Mouse (Mus musculus): ENCODE measurements at regions not wholly inside any gene's neighbourhood (a gene's known extent, or its start where the extent isn't known, plus 50 kb on each side); places are given as distances from the start of the nearest gene placed in this dataset.
"Not testable (repeated sequence)": the region's sequence is repeated elsewhere in the genome, so short reads cannot be mapped to it uniquely, and the experiment has no call there.

GRCm38 (mm10) chr13:4935940-4936339 lies 327.0 kb upstream of the Akr1e1 start:
- no peak for DNase-seq
- intact Hi-C loops (cut with DNase I) = loop anchor here (10.0 kb wide), 1 partner anchor 161 kb away; no protein-coding TSS in a partner anchor

DNA sequence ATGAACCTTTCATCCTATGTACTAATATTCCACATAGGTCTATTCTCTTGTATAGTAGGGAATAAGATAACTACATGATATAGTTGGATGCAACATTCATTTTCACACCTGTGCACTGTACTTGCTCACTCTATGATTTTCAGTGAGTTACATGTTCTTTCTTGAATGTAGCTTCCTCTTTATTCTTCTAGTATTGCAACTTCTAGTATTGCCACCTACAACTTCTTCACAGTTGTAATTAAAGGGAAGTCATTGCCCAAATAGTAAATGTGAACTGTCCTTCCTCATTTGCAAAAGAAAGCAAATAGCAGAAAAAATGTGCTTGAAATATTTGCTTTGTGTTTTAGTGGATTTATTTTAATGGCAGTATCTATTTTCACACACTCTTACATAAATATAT lies 330.9 kb upstream of the Akr1e1 start:
- intact Hi-C loops (cut with DNase I) = loop anchor here (5.0 to 10.0 kb wide), 4 partner anchors 165 to 1532 kb away; partner anchors contain the start of gene Klf6
- no peak for DNase-seq

- intact Hi-C loops (cut with DNase I) = loop anchor here (5.0 kb wide), 3 partner anchors 275 to 1530 kb away; partner anchors contain the start of gene Klf6
- DNase-seq = peak; percentile 3 to 20
Observed at GRCm38 (mm10) chr13:4942490-4942889, 333.5 kb upstream of the Akr1e1 start.

- intact Hi-C loops (cut with DNase I) = loop anchor here (5.0 kb wide), 3 partner anchors 276 to 1529 kb away; partner anchors contain the start of gene Klf6
Observed at GRCm38 (mm10) chr13:4943046-4943445, 334.1 kb upstream of the Akr1e1 start.

GRCm38 (mm10) chr13:4955384-4955783 lies 346.4 kb upstream of the Akr1e1 start:
- DNase-seq = no peak
- intact Hi-C loops (cut with DNase I) = no loop called here

More at GRCm38 (mm10) chr13:4943046-4943445, 334.1 kb upstream of the Akr1e1 start:
- no peak for DNase-seq

DNA sequence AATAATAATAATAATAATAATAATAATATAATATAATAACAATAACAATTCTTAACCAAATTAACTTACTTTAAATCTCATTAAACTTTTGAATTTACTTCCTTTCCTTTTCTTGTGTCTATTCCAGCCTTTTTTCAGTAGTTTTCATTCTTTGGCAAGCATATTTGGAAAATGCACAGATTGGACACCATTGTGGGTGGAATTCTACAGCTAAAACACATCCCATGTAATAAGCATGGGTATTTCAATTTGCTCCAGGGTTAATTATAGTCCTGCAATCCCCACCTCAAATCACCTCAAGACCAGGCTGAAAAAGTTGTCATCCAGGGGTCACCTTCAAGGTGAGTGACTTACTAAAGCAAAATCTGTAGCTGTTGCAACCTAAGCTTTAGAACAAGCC lies 355.9 kb upstream of the Akr1e1 start:
- DNase-seq = no peak
- intact Hi-C loops (cut with DNase I) = no loop called here

- peak in 1 of 2 experiments; percentile 1 for DNase-seq
- intact Hi-C loops (cut with DNase I) = no loop called here
Observed at GRCm38 (mm10) chr13:4970081-4970892, 361.3 kb upstream of the Akr1e1 start.

DNA sequence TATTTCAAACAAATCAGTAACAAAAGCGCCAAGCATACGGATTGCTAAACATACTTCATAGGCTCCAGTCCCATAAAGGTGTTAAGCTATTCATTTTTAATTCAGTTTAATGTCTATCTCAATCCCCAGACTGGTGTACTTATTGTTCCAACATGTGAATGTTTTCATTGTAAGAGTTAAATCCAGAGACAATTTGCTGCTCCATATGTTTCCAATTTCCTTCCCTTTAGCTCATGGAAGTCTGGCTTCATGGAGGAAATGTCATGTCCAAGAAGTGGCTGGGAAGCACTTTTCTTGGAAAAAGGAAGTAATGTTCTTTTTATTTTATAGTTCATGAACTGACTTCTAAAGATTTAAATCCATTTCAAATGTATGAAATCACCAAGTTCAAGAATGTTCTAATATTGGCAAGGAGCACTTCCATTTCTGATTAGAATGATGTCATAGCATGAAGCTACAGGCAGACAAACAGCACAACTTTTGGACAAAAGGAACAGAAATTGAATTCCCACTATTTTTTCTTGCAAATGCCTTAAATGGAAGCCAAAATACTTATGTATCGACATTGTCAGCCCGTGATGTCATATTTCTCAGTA lies 362.6 kb upstream of the Akr1e1 start:
- DNase-seq = no peak
- intact Hi-C loops (cut with DNase I) = no loop called here

DNA sequence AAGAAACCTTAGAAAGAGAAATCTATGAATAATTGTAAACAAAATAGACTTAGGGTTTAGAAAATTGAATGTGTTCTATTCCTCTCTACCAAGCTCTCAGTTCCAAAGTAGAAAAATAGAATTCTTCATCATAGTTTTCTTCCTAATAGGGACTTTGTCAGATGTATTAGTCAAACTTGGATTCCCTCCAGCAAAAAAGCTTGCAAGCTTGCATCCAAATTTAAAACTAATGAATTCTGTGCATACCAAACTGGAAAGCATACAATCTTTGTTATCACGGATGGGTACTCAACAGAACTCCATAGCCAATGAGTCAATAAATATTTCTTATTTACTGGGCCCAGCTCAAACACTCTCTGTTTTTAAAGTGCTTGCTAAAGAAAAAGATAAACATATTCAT lies 383.9 kb upstream of the Akr1e1 start:
- DNase-seq = no peak
- intact Hi-C loops (cut with DNase I) = no loop called here

DNA sequence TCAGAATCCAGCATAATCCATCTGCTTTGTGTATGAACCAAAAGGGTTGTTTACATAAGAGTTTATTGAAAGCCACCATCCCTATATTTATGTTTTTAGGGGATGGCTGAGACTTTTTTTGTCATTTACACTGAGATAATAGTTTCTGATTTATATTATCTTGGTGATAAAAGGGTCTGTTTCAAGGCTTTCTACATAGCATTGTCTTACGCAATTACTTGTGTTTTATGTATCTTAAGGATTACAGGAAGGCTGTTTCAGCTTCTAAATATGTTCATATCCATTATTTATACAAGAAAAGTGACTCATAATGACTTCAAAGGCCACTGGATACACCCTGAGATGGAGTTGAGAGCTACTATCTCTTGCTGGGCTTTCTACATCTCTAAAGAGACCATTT lies 399.3 kb upstream of the Akr1e1 start:
- no peak for DNase-seq
- intact Hi-C loops (cut with DNase I) = no loop called here

DNA sequence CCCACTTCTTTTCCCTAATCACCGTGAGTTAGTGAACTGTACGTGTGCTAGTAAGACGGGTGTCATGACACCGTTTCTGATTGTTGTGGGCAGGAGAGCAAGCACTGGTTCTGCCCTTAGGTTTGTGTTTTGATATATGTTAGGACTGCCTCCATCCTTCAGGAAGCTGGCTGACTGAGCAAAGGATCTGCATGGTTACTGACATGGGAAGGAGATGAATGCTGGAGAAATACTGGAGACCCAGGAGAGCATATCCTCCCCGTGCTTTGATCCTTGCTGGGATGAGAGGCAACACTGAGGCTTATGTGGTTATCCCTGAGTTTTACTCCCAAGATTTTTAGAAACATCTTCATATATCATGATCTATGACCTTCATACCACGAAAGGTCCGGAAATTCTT lies 413.5 kb upstream of the Akr1e1 start:
- DNase-seq = no peak
- intact Hi-C loops (cut with DNase I) = no loop called here

DNA sequence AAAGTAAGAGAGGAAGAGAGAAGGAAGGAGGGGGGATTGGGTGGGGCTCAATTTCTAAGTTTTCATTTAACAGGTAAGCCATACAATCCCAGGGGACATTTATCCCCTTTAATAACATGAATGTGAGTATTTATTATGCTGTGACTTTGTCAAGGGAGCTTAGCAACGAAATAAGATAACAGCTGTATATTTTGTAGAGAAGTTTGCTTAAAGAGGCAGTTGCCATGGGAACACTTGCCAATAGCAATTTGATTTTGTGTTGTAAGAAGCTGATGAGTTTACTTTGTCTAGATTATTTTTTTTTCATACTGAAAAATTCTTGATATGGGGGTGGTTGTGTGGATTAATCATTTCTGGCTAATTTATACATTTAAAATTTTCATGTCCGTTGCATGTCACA lies 450.9 kb upstream of the Akr1e1 start:
- no peak for DNase-seq
- intact Hi-C loops (cut with DNase I) = no loop called here

DNA sequence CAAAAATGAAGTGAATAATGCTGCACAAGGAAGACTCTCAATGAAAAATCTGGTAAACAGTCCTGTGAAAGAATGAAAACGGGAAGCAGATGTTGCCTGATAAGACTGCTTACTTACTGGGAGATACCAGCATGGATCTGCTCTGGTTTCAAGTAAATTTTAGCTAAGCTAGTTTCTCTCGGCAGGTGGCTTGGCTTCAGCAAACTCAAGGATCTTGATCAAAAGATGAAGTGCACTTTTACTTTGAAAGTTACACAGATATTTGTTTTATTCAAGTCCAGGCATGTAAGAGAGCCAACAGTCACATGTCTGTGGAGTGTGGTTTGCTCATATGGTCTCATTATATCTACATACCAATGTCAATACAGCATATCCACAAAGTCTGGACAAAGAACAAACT lies 451.5 kb upstream of the Akr1e1 start:
- intact Hi-C loops (cut with DNase I) = no loop called here
- no peak for DNase-seq

- intact Hi-C loops (cut with DNase I) = no loop called here
- no peak for DNase-seq
Observed at GRCm38 (mm10) chr13:5107454-5107853, 498.5 kb upstream of the Akr1e1 start.

DNA sequence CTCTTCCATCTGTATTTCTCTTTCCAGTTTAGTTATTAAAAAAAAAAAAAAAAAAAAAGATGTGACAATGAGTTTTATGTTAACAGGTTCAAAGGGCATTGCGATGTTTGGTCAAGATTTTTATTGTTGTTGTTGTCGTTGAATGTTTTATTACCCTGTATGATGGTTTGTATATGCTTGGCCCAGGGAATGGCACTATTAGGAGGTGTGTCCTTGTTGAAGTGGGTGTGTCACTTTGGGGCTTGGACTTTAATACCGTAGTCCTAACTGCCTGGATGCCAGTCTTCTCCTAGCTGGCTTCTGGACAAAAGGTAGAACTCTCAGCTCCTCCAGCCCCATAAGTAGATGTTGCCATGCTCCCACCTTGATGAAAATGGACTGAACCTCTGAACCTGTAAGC lies 545.9 kb upstream of the Akr1e1 start:
- intact Hi-C loops (cut with DNase I) = no loop called here
- DNase-seq = no peak

DNA sequence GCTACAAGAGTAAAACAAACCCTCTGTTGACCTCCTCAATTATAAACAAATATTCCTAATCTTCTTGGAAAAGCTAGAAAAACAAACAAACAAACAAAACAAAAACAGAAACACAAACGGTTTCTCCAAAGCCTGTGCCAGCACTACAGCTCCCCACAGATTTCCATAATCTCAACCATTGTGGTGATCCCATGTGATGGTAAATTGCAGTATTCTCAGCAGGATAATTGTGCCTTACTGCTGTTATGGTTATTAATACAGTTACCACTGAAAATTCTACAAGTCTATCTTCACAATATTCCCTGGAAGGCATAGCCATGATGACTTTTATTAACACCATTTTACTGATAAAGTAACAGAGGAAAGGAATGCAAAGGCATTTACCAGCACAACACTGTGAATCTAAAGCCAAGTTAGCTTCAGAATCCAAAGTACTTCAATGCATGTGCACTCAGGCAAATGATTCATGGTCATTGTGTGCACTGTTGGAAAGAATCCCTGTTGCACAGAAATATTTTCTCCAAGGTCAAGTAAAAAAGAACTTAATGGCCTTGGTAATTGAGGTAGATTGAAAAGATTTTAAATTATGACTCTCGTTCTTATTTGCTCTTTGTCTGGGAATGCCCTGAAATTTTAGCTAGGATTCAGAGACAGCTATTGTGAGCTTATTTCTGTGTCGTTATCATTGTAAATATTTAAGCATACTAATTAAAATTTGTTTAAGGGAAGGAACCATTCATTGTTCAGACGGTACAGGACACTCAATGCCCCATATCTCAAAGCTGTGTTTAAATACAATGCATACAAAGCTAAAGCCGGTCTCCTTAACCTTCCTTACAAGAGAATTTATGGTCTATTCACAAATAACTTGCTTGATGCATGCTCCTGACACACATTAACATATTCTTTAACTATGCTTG lies 551.1 kb upstream of the Akr1e1 start:
- intact Hi-C loops (cut with DNase I) = no loop called here
- DNase-seq = no peak

DNA sequence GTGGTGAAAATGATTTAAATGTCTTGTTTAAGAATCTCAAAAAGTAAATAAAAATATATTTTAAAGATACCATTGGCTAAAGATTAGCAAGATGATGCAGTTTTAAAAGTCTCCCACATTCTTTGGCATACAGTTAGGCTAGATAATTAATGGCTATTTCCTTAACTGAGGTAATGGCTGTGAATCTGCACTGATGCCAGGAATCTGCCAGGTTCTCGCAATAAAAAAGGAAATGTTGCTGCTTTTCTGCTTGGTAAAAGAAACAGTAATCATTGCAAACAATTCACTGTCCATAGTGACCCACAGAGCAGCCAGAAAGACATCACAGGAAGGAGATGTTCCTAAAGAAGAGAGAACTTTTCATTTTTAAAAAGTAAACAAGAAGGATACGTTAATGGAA lies 557.7 kb upstream of the Akr1e1 start:
- intact Hi-C loops (cut with DNase I) = no loop called here
- no peak for DNase-seq

DNA sequence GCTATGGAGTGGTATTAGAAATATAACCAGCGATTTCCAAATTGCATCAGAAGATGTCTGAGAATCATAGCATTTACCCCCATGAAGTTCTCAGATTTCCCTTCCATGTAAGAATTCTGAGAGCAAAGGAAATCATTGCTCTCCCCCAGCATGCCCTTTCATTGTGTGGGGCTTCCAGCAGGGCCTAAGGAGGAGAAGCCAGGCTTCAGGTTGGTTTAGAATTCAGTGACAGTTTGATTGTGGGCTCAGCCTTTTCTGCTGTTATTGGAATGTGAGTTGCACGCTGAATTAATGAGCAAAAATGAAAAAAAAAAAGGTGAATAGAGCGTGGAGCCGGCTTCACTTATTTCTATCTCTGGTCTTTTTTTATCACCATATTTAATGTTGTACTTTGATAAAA lies 570.0 kb upstream of the Akr1e1 start:
- DNase-seq = no peak
- intact Hi-C loops (cut with DNase I) = no loop called here

- DNase-seq = no peak
- intact Hi-C loops (cut with DNase I) = no loop called here
Observed at GRCm38 (mm10) chr13:5179552-5179951, 570.6 kb upstream of the Akr1e1 start.

DNA sequence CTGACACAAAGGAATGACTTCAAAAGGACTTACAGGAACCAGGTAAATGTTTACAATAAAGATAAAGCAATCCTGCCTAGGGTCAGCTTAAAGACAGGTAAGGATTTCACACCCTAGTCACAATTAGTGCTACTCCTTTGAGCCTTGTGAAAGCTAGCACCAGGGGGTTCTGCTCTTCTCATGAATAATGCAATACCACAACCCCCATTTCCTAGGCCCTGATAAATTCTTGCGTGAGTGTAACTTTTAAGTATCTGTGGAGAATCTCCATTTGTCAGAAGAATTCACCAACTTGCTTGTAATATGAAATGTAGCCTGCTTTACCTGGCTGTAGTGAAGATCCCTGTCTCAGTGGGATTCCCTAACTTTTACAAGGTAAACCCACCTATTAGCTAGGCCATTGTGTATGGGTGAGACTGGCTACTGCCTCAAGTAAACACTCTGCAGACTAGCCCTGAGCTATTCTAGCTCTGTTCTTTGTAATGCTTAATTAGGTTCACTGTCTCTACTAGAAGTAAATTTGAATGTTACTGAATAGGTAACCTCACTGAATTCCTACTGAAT lies 576.3 kb upstream of the Akr1e1 start:
- intact Hi-C loops (cut with DNase I) = not testable (repeated sequence)

DNA sequence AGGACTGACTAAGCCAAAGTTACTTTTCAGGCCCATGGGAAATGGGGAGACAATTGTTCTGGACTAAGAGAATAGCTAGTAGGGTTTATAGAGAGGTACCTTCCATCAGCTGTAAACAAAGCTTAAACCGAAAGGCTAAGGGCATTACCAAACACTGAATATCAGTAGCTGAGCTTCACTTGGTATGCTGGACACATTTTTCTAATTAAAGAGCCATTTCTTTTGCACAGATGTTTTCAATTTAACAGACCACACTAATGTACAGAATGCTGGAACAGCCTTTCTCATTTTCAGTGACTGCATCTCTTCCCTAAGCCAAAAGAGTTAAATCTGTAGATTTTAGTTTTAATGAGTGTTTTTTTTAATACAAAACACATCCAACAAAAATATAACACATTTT lies 593.8 kb upstream of the Akr1e1 start:
- intact Hi-C loops (cut with DNase I) = no loop called here
- DNase-seq = no peak

More for the DNA sequence above, 576.3 kb upstream of the Akr1e1 start:
- not testable (repeated sequence) for DNase-seq
